Mouse (Mus musculus) thymus, adult 18-20 months (tissue): ENCODE measurements at regions not wholly inside any gene's neighbourhood (a gene's known extent, or its start where the extent isn't known, plus 50 kb on each side); places are given as distances from the start of the nearest gene placed in this dataset.
A peak's percentile ranks its signal among the peaks of the same experiment; 100 is the strongest.

ENCODE experiments used
- DNase-seq, 2 experiments: peaks; one replicate each; pipeline ENCODE4 v3.0.0; 2022; ENCODE audit warnings: mixed read lengths in 2 of 2

DNA sequence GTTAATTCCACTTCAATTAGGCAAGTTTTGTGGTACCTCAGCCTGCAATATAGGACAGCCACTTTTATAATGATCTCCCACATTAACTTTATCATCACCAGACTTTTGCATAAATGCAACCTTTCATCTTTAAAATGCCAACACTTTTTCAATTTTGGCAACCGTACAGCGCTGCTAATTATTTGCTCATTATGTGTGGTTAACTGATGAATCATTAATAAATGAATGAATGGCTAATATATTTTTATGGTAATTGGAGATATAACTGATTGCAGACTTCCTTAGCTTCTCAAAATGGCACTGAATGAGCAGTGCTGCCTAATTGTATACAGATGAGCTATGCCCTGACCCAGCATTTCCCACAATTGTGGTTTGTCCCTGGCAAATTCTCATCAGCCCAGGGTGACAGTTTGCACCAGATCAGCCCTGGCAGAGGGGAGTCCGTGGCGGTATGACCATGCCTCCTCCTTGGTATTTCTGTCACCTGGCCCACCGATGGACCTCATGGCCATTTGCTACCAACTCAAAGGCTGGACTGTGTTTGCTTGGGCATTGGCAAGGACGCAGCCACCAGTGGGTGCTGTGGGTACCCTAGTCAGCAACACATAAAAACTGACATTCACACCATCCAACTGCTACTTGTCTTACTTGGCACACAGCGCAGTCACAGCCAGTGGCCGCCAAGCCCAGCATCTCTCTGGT, 173.7 kb upstream of the Lmo4 start:
- no peak for DNase-seq

DNA sequence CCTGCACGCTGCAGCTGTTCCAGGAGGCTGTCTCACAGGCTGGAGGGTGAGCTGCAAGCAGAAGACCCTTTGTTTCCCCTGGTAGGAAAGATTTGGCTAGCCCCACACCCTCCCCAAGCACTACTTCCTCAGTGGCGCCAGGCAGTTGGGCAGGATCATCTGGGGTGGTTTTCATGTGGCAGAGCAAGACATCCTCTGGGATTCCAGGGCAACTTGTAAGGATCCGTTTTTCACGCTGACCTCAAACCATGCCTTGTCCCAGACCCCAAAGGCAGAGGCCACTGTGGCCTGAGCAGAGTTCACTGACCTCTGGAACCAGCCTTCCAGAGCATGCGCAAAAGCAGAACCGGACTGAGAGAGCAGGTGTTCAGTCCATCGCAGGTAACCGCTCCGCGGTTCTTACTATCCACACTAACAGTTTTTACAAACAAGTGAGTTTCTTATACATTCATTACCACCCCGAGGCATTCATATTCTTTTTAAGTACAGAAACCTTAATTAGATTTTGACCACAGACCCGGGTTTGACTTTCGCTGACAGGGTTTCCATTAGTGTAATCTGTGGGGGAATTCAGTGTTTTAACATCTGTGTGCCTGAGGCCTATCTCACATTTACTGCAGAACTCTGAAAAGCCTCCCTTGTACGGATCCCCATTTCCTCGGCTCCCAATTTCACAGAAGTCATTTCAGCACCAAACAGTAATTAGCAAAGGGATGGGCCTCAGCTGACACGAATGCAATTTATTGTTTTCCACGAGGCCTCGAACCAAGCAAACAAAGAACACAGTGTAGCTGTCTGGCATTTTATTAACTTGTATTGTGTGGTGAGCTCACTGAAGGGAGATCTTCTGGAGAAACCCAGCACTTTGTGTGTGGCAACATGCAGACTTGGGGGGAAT, 172.9 kb upstream of the Lmo4 start:
- DNase-seq, result no peak

DNA sequence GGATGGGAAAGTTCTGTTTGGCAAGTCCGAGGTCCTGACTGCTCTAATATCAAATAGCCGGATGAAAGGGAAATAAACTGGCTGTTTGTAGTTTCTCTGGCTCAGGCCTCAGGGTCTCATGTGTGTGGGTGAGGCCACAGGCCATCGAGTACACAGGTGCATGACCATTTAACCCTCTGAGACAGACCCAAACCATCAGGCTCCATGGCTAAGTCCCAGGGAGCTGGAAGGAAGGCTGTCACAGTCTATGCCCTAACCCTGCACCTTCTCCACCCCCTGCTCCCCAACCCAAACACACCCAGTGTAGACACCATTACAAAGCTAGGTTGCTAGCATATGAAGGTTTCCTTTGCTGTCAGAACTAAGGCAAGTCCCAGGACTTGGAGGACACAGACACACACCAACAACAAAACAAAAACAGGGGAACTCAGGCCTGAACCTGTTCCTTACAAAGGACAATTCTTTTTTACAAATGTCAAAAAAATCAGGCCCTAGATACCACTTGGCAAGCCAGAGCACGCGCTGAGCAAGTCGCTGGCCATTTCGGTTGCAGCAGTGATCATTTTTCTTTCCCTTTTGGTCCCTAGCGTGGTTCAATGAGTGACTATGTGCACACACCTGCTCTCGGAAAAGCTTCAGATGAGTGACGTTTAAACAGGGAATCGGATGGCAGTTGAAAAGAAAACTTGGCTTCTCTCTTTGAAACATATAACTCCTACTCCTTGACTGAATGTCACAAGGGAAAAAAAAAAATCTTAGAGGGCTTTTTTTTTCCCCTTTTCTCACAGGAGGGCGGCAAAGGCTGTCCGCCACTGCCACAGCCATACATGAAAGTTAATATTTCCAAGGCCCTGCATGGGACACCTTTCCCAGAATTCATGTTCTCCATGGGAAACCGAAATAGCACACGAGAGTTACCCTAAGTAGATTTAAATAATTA, 171.7 kb upstream of the Lmo4 start:
- no peak for DNase-seq

GRCm38 (mm10) chr3:144375725-144376412, 170.8 kb upstream of the Lmo4 start:
- DNase-seq, result no peak

- DNase-seq, result no peak
Observed at GRCm38 (mm10) chr3:144368300-144368699, 163.3 kb upstream of the Lmo4 start.

- DNase-seq, result no peak
Observed at GRCm38 (mm10) chr3:144367766-144368116, 162.7 kb upstream of the Lmo4 start.

DNA sequence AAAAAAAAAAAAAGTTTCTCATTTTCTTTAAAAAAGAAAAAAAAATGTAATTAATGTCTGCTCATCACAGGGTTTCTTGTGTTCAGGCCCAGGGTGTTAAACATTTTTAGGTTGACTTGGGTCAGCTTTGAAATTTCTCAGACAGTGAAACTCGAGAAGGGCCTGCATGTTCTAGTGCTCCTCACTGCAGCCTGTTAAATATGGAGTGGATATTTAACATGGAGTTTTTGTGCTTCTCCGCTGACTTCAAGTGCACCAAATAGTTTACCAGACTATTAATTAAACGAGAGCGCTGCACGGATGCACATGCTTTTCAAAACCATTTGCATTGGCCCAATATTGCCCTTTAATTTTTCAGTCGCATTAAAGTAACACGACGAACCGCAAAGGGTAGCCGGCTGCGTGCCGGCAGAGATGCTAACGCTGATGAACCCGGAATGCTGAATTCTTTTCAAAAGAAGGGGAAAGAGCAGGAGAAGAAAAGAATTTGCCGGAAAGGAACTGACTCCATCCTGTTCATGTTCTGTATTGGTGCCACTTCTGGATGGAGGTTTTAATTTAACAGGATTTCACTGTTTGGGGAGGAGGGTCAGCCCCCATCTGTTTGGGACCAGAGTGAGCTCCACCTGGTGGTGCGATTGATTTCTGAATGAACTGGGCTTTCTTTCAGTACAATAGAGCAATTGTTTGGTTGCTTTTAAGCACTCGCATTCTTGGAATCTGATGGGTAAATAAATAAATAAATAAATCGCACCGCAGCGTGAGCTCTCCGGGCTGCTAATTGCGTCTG, 162.2 kb upstream of the Lmo4 start:
- DNase-seq, result no peak

- no peak for DNase-seq
Observed at GRCm38 (mm10) chr3:144365894-144366293, 160.9 kb upstream of the Lmo4 start.

DNA sequence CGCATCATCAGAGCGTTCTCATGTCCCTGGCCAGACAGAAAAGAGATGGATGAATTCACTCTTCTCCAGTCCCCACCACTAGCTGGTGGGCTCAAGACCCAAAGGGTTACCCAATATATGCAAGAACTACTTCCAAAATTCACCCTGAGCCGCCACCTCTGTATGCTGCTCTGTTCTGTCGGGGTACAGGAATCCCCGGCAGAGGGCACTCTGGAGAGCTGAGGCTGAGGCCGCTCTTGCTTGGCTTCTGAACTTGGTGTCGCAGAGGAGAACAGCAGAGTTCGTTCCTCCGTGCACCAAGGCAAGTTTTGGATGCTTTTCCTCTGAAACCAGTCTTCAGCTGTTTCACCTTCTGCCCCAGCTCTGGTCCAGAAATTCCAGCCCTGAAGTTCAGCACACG, 157.5 kb upstream of the Lmo4 start:
- peak; percentile 10 to 19 for DNase-seq

- no peak for DNase-seq
Observed at GRCm38 (mm10) chr3:144361203-144361978, 156.4 kb upstream of the Lmo4 start.

- DNase-seq, result no peak
Observed at GRCm38 (mm10) chr3:144356948-144357295, 151.9 kb upstream of the Lmo4 start.

DNA sequence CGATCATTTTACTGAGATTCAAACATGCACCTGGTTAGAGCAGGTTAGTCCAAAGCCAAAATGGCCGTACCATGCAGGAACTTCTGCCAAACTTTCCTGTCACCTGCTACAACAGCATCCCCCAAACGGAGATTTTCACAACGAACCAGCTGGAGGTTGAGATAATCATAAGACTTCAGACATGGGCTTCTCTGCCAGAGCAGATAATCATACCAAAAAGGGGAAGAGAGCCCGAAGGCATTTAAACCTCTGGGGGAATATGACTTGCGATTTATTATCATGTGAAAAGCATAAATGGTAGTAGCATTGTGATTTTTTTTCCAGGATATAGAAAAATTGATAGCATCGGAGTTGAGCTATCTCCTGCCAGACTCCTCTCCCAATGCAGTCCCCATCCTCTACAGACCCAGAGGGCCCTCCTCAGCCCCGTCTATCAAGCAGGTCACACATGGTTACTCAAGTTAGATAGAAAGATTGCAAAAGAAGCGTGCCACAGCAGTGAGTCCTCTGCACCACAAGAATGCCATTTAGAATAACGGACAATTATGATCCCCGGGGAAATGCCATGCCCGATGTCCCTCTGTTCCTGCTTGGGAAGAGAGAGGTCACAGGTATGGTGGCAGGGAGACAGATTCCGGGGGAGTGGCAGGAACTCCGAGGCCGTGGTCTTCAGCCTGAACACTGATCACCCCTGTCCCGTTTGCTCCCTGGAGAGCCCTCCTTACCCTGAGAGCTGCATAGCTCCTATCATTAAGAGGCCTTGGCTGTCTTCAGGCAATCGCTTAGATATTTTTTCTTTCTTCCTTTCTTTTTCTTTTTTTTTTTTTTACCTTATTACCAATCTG, 151.3 kb upstream of the Lmo4 start:
- no peak for DNase-seq

GRCm38 (mm10) chr3:144352559-144352958, 147.5 kb upstream of the Lmo4 start:
- DNase-seq, result no peak

GRCm38 (mm10) chr3:144348431-144348830, 143.4 kb upstream of the Lmo4 start:
- no peak for DNase-seq

- DNase-seq, result no peak
Observed at GRCm38 (mm10) chr3:144335237-144335636, 130.2 kb upstream of the Lmo4 start.

- DNase-seq, result no peak
Observed at GRCm38 (mm10) chr3:144334201-144334600, 129.2 kb upstream of the Lmo4 start.

DNA sequence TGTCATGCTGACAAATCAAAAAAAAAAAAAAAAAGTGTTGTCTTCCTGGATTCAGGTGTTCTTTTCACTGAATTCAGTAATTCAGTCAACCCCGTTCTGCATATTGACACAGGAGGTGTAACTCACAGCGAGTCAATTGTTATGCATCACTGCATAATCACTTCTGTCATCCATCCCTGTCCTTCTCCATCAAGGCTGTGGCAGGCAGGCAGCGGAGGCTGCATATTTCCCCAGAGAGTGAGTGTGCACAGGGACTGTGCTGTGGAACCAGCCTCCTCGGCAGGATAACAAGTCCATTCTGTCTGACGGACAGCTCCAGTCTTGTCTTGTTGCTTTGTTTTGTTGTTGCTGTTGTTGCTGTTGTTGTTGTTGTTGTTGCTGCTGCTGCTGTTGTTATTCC, 127.3 kb upstream of the Lmo4 start:
- DNase-seq, result no peak

GRCm38 (mm10) chr3:144329117-144329516, 124.1 kb upstream of the Lmo4 start:
- DNase-seq, result no peak

DNA sequence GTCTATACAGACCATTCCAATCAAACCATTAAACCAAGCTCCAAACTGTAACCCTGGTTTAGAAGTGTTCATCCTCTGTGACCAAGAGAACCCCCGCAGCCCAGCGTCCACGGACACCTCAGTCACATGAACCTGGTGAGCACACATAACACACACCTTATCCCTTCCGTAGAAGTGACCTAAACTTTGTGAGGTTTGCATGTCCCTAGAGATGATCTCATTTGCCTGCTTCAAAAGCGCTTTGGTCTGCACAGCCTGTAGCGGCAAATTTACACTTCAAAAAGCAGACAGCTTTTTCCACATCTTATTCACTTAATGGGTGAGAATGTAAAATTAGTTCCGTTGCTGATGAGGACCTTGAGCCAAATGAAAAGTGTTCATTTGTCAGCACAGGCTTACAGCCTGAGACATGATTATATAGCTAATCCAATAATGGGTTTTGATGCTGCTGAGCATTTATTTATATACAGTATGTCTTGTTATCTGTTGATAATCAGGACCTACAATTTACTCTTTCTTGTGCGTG, 122.3 kb upstream of the Lmo4 start:
- DNase-seq, result no peak

- no peak for DNase-seq
Observed at GRCm38 (mm10) chr3:144324974-144325373, 120.0 kb upstream of the Lmo4 start.
